Mouse (Mus musculus): ENCODE data around the gene Wdr27.

DNA sequence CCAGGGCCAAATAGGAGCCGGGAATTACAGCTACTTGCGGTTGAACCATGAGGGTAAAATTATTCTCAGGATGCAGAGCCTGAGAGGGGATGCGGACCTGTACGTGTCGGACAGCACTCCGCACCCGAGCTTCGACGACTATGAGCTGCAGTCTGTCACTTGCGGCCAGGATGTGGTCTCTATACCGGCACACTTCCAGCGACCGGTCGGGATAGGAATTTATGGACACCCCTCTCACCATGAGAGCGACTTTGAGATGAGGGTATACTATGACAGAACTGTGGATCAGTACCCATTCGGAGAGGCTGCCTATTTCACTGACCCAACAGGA lies 736 bp upstream of the Wdr27 start:
- TF ChIP-seq CTCF (IDR thresholded peaks at IDR 0.05; ENCODE audit: low read depth) = no peak
- TF ChIP-seq EP300 (IDR thresholded peaks at IDR 0.05; ENCODE audit: low read depth) = no peak
